Mouse (Mus musculus): ENCODE measurements around the gene Col8a1. TPM values are rescaled to one million over a fixed set of nuclear protein-coding genes. Genes with fewer than 3 reads are reported as not detected.

The Col8a1 gene
- total RNA-seq, 2 experiments from 2014 or later, result 2.0 to 4.3 TPM

DNA sequence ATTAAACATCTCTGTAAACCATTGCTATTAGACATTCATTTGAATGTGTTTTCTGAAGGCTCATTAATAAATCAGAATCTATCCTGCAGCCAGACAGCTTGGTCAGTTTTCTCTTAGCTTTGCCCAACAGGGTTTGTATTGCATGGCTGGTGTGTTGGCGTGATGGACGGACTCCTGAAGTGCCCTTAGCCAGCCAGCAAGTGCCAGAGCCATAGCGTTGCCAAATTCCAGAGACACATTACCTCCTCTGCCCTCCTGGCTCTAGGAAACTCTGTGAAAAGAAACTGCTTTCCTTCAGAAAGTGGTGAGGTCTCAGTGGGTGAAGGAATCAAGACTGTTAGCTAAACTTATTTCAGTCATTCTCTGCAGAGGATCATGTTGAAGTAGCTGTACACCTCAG is 14.4 kb downstream of the Col8a1 start:
- TF ChIP-seq CTCF (IDR thresholded peaks at IDR 0.05), result no peak
- no peak overlapping the region for H3K4me3 ChIP-seq
- no peak for DNase-seq
- H3K27ac ChIP-seq, result no peak overlapping the region
- intact Hi-C loops (cut with DNase I), result no loop called here

GRCm38 (mm10) chr16:57734942-57735341 is 19.6 kb downstream of the Col8a1 start:
- intact Hi-C loops (cut with DNase I), result no loop called here
- TF ChIP-seq CTCF (IDR thresholded peaks at IDR 0.05), result no peak
- no peak overlapping the region for H3K4me3 ChIP-seq
- no peak overlapping the region for H3K27ac ChIP-seq
- DNase-seq, result no peak

GRCm38 (mm10) chr16:57733545-57733944 is 21.0 kb downstream of the Col8a1 start:
- no peak overlapping the region for H3K27ac ChIP-seq
- no peak for DNase-seq
- H3K4me3 ChIP-seq, result no peak overlapping the region
- no peak for TF ChIP-seq CTCF (IDR thresholded peaks at IDR 0.05)
- intact Hi-C loops (cut with DNase I), result no loop called here

- no peak overlapping the region for H3K4me3 ChIP-seq
- no peak for TF ChIP-seq CTCF (IDR thresholded peaks at IDR 0.05)
- DNase-seq, result no peak
- intact Hi-C loops (cut with DNase I), result no loop called here
- H3K27ac ChIP-seq, result no peak overlapping the region
These were observed 21.4 kb downstream of the Col8a1 start for GRCm38 (mm10) chr16:57733139-57733538.

DNA sequence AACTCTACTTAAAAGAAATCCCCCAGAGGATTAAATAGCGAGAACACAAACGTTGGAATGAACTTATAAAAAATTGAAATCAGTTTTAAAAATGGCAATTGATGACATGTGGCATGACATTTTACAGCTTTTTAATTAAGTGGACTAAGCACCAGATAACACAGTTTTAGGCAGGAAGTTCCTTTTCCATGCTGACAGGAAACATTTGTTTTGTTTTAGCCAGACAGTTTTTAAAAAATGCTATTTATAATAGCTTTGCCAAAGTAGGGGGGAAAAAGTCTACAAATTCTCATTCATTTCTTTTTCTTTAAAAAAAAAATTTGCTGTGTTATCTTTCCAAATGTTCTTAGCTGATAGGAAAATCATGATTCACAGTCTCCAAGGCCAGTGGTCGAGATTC is 29.6 kb downstream of the Col8a1 start:
- H3K4me3 ChIP-seq, result no peak overlapping the region
- no peak for DNase-seq
- peak overlapping the region; percentile 46 for H3K27ac ChIP-seq
- no peak for TF ChIP-seq CTCF (IDR thresholded peaks at IDR 0.05)
- intact Hi-C loops (cut with DNase I), result no loop called here

GRCm38 (mm10) chr16:57718982-57719381 is 35.6 kb downstream of the Col8a1 start:
- intact Hi-C loops (cut with DNase I), result no loop called here
- Histone ChIP-seq H3K4me3 (no peak overlapping the region), H3K27ac (no peak overlapping the region)
- no peak for TF ChIP-seq CTCF (IDR thresholded peaks at IDR 0.05)
- peak; percentile 34 for DNase-seq

- no peak for DNase-seq
- H3K4me3 ChIP-seq, result no peak overlapping the region
- no peak for TF ChIP-seq CTCF (IDR thresholded peaks at IDR 0.05)
- no peak overlapping the region for H3K27ac ChIP-seq
- intact Hi-C loops (cut with DNase I), result no loop called here
These were observed 55.8 kb downstream of the Col8a1 start for GRCm38 (mm10) chr16:57698733-57699132.

GRCm38 (mm10) chr16:57694694-57695093 is 59.8 kb downstream of the Col8a1 start:
- H3K27ac ChIP-seq, result no peak overlapping the region
- no peak for TF ChIP-seq CTCF (IDR thresholded peaks at IDR 0.05)
- DNase-seq, result no peak
- H3K4me3 ChIP-seq, result no peak overlapping the region
- intact Hi-C loops (cut with DNase I), result no loop called here

DNA sequence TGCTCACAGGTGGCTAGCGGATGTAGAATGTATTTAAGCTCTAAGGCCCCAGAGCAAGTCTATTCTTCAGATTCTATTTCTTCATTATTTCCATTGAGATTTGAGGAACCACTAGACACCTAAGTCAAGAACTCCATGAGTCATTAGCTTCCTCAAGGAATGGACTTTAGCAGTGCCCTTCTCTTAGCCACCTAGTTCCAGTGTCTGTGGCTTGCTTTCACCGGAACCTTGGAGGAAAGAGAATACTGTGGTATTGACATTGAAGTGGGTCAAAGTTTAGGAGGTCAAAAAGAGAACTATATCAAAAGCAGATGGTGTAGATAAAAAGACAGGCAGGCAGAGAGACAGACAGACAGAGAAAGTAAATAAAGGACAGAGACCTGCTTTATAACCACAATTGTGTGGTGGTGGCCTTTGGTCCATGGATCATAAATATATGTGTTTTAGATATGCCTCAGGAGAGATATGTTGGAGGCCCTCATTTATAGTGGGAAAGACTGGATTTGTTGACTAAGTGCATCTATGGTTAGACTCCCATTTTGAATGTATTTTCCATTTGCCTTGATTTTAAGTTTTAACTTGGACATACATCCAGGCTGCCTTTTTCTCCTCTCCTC is 60.5 kb downstream of the Col8a1 start:
- intact Hi-C loops (cut with DNase I), result no loop called here
- Histone ChIP-seq H3K4me3 (no peak overlapping the region), H3K27ac (no peak overlapping the region)
- no peak for DNase-seq
- TF ChIP-seq CTCF (IDR thresholded peaks at IDR 0.05), result no peak

- no peak for TF ChIP-seq CTCF (IDR thresholded peaks at IDR 0.05)
- peak overlapping the region; percentile 40; the same call in 1 of the 2 replicates for H3K4me3 ChIP-seq
- H3K27ac ChIP-seq, result peak overlapping the region; percentile 52; the same call in 1 of the 2 replicates
- intact Hi-C loops (cut with DNase I), result no loop called here
- no peak for DNase-seq
These were observed 68.6 kb downstream of the Col8a1 start for GRCm38 (mm10) chr16:57685790-57686399.

DNA sequence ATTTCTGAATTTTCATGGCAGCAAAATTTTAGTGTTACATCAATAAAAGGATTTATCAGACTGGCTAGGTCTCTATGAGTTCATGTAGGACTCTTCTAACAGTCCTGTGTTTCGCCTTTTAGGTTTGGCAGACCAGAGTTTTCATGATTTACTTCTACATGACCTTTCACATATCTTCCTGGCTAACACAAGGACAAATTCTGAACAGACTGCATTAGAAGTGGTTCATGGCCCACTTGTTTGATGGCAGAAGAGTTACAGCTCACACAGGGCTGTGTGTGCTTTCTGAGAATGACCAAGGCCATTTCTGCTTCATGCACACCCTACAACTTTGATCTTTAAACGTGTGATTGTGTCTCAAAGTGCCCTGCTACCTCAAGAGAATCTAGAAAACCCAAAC is 82.3 kb downstream of the Col8a1 start:
- H3K4me3 ChIP-seq, result no peak overlapping the region
- no peak for TF ChIP-seq CTCF (IDR thresholded peaks at IDR 0.05)
- no peak overlapping the region for H3K27ac ChIP-seq
- DNase-seq, result no peak
- intact Hi-C loops (cut with DNase I), result no loop called here

- DNase-seq, result no peak
- Histone ChIP-seq H3K27ac (no peak overlapping the region), H3K4me3 (no peak overlapping the region)
- TF ChIP-seq CTCF (IDR thresholded peaks at IDR 0.05), result no peak
- intact Hi-C loops (cut with DNase I), result no loop called here
These were observed 82.9 kb downstream of the Col8a1 start for GRCm38 (mm10) chr16:57671637-57672036.

- peak; percentile 61 for TF ChIP-seq CTCF (IDR thresholded peaks at IDR 0.05)
- no peak overlapping the region for H3K27ac ChIP-seq
- intact Hi-C loops (cut with DNase I), result no loop called here
- no peak overlapping the region for H3K4me3 ChIP-seq
- DNase-seq, result no peak
These were observed 85.2 kb downstream of the Col8a1 start for GRCm38 (mm10) chr16:57669348-57669747.

DNA sequence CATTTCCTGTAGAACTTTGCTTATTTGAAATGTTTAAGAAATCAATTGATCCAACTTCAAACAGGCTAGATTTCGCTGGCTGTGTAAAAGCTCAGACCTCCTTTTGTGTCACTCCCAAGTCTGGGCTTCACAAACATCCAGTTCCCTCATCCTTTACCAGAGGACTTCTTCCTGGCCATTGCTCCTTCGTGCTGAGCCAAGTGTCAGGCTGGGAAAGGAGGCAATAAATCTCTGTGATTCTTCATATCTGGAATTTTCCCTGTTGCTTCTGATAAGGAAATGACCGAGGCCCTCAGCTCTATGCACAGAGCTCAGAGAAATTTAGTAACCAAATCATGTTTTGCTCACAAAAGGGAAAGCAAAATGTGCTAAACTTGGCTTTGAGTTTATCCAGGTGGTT is 91.9 kb downstream of the Col8a1 start:
- no peak overlapping the region for H3K4me3 ChIP-seq
- intact Hi-C loops (cut with DNase I), result no loop called here
- DNase-seq, result no peak
- no peak for TF ChIP-seq CTCF (IDR thresholded peaks at IDR 0.05)
- H3K27ac ChIP-seq, result peak overlapping the region; percentile 56; the same call in 1 of the 2 replicates
